8 mouse cellular contexts compared by ENCODE assay signal in the genomic region with DNA sequence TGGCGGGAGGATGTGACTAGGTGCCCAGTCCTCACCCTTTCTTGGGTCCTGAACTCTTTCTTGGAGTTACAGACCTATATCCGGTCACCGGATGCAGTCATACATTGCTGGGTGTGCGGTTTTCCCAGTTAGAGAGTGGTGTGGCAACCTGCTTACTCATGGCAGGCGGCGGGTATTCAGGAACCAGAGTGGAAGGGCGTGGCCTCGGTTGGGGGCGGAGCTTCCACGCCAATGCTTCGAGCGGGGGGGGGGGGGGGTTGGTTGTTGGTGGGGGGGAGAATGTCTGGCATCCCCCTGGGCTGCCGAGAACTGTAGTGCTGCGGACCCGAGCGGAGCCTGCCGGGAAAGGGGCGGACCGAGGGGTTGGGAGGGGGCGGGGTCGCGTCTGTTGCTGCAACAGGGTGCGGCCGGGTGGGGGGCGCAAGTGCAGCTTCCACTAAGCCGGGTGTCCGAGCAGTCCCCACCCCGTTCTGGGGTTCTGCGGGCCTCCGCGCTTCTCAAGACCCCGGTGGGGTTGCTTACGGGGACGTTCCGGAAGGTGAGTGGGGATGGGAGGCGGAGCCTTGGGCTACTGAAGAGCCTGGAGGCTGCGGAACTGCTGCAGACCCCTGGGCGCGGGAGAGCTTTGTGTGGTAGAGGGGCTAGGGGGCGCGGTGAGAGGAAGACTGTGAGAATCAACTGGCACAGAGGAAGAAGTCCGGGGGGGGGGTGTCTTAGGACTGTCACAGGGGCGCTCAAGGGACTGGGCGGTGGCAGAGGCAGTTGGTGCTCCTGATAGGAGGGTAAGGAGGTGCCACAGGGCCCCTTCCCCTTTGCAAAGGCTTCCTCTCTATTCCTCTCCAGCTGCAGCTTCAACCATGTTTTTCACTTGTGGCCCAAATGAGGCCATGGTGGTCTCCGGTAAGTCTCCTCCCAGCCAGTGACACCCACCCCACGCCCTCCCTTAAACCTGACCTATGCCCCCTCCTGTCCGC. TPM values are rescaled to one million over a fixed set of nuclear protein-coding genes. Genes with fewer than 3 reads are reported as not detected.
DNase-seq lines count a peak whose midpoint lies in the region; ATAC-seq and TF ChIP-seq lines count a peak whose summit lies in the region.

A gene (plus strand): TSS at position 267 of the 974 bp plus-strand sequence.

- peak; percentile 15; the same call in 1 of the 2 replicates for TF ChIP-seq POLR2A in brain, embryonic 14.5 days (IDR thresholded peaks at IDR 0.05; ENCODE audit: borderline replicate concordance, extremely low read depth, insufficient read depth, insufficient read length, poor library complexity, severe bottlenecking)

- H3K9me3 ChIP-seq in erythroblast, embryonic 14.5 days (ENCODE audit: control insufficient read depth, low read length) = no peaks in the 10 kb centered on the region
- H3K9me3 ChIP-seq in heart, embryonic 11.5 days (replicated peaks; ENCODE audit: control insufficient read depth, low read length) = no peaks in the 10 kb centered on the region
- no peaks in the 10 kb centered on the region; the same call in 1 of the 2 replicates for H3K9me3 ChIP-seq in kidney, embryonic 16.5 days (ENCODE audit: low read length)
- H3K9me3 ChIP-seq in liver, embryonic 14.5 days (ENCODE audit: control insufficient read depth, low read length) = no peaks in the 10 kb centered on the region
- H3K9me3 ChIP-seq in neural tube, embryonic 11.5 days (ENCODE audit: control insufficient read depth, low read length) = no peaks in the 10 kb centered on the region
- no peaks in the 10 kb centered on the region for H3K9me3 ChIP-seq in stomach, postnatal 0 days (ENCODE audit: control insufficient read depth, low read length)

- peak within 1 kb of the TSS; percentile 79 for H3K9ac ChIP-seq in heart, embryonic 11.5 days (ENCODE audit: low read depth, low read length)
- H3K9ac ChIP-seq in kidney, embryonic 16.5 days (replicated peaks; ENCODE audit: low read length) = peak within 1 kb of the TSS; percentile 87
- peak within 1 kb of the TSS; percentile 82 for H3K9ac ChIP-seq in liver, embryonic 14.5 days (replicated peaks)
- peak within 1 kb of the TSS; percentile 71 for H3K9ac ChIP-seq in neural tube, embryonic 11.5 days (ENCODE audit: low read length)
- H3K9ac ChIP-seq in stomach, postnatal 0 days (ENCODE audit: low read length) = peak within 1 kb of the TSS; percentile 86

- peaks cover 78% of the 10 kb centered on the region for H3K4me1 ChIP-seq in erythroblast, embryonic 14.5 days (ENCODE audit: control insufficient read depth)
- peaks cover 8% of the 10 kb centered on the region; the same call in 1 of the 2 replicates for H3K4me1 ChIP-seq in heart, embryonic 11.5 days (ENCODE audit: control insufficient read depth, insufficient read depth, low read length)
- H3K4me1 ChIP-seq in kidney, embryonic 16.5 days (ENCODE audit: insufficient read depth, low read length) = peaks cover 28% of the 10 kb centered on the region
- H3K4me1 ChIP-seq in liver, embryonic 14.5 days (replicated peaks; ENCODE audit: control insufficient read depth in 2 of 2, insufficient read depth in 2 of 2, low read length in 1 of 2) = peaks cover 35 to 44% of the 10 kb centered on the region in 2 experiments
- H3K4me1 ChIP-seq in neural tube, embryonic 11.5 days (ENCODE audit: control insufficient read depth, insufficient read depth, low read length) = peaks cover 4% of the 10 kb centered on the region; the same call in 1 of the 2 replicates
- no peaks in the 10 kb centered on the region; the same call in 1 of the 2 replicates for H3K4me1 ChIP-seq in stomach, postnatal 0 days (replicated peaks; ENCODE audit: control insufficient read depth, insufficient read depth)

- H3K4me2 ChIP-seq in heart, embryonic 11.5 days = peak within 1 kb of the TSS; percentile 98
- peak within 1 kb of the TSS; percentile 94 for H3K4me2 ChIP-seq in kidney, embryonic 16.5 days (replicated peaks; ENCODE audit: low read depth, low read length)
- peak within 1 kb of the TSS; percentile 97 for H3K4me2 ChIP-seq in liver, embryonic 14.5 days (ENCODE audit: low read depth)
- peak within 1 kb of the TSS; percentile 73 for H3K4me2 ChIP-seq in neural tube, embryonic 11.5 days (ENCODE audit: low read depth)
- H3K4me2 ChIP-seq in stomach, postnatal 0 days (replicated peaks; ENCODE audit: low read depth) = peak within 1 kb of the TSS; percentile 84

- H3K36me3 ChIP-seq in erythroblast, embryonic 14.5 days (ENCODE audit: control insufficient read depth) = peaks cover 41% of the 10 kb centered on the region
- peaks cover 19% of the 10 kb centered on the region for H3K36me3 ChIP-seq in heart, embryonic 11.5 days (ENCODE audit: control insufficient read depth, insufficient read depth, low read length)
- H3K36me3 ChIP-seq in kidney, embryonic 16.5 days (ENCODE audit: insufficient read depth, low read length) = peaks cover 21% of the 10 kb centered on the region
- H3K36me3 ChIP-seq in liver, embryonic 14.5 days (replicated peaks; ENCODE audit: control insufficient read depth, insufficient read depth, low read depth) = peaks cover 11% of the 10 kb centered on the region
- H3K36me3 ChIP-seq in neural tube, embryonic 11.5 days (ENCODE audit: control insufficient read depth, insufficient read depth, low read length) = peaks cover 3% of the 10 kb centered on the region; the same call in 1 of the 2 replicates
- peaks cover 5% of the 10 kb centered on the region; the same call in 1 of the 2 replicates for H3K36me3 ChIP-seq in stomach, postnatal 0 days (ENCODE audit: control insufficient read depth, insufficient read depth, low read length)

- H3K27me3 ChIP-seq in erythroblast, embryonic 14.5 days (ENCODE audit: control insufficient read depth) = peaks cover 13% of the 10 kb centered on the region
- 0 out of 2 replicates have a peak, but pooled peaks cover 2% of the 10 kb centered on the region for H3K27me3 ChIP-seq in heart, embryonic 11.5 days (ENCODE audit: control insufficient read depth, insufficient read depth, low read length)
- H3K27me3 ChIP-seq in kidney, embryonic 16.5 days (ENCODE audit: insufficient read depth, low read length) = 0 out of 2 replicates have a peak, but pooled peaks cover 3% of the 10 kb centered on the region
- no peaks in the 10 kb centered on the region for H3K27me3 ChIP-seq in liver, embryonic 14.5 days (ENCODE audit: control insufficient read depth, insufficient read depth, low read length)
- H3K27me3 ChIP-seq in neural tube, embryonic 11.5 days (ENCODE audit: control insufficient read depth, insufficient read depth, low read length) = peaks cover 6% of the 10 kb centered on the region; the same call in 1 of the 2 replicates
- H3K27me3 ChIP-seq in stomach, postnatal 0 days (ENCODE audit: control insufficient read depth, insufficient read depth, low read length) = no peaks in the 10 kb centered on the region

- peak; percentile 86 for DNase-seq in CD4-positive, CD25-positive, alpha-beta regulatory T cell, adult 2 months (ENCODE audit: low read depth, low spot score)
- DNase-seq in brain, embryonic 14.5 days (ENCODE audit: low read depth) = peak; percentile 94
- DNase-seq in liver, embryonic 14.5 days (ENCODE audit: low read depth in 3 of 3, low spot score in 3 of 3) = peak; percentile 82 to 89 (median 85)
- DNase-seq in neural tube, embryonic 11.5 days (ENCODE audit: low spot score) = peak; percentile 88
- DNase-seq in stomach, postnatal 0 days (ENCODE audit: low spot score) = peak; percentile 93

- peak within 1 kb of the TSS; percentile 80 for H3K27ac ChIP-seq in heart, embryonic 11.5 days (ENCODE audit: low read depth, low read length)
- peak within 1 kb of the TSS; percentile 92 for H3K27ac ChIP-seq in kidney, embryonic 16.5 days (ENCODE audit: low read length)
- H3K27ac ChIP-seq in liver, embryonic 14.5 days = peak within 1 kb of the TSS; percentile 94
- H3K27ac ChIP-seq in neural tube, embryonic 11.5 days (ENCODE audit: low read depth, low read length) = peak within 1 kb of the TSS; percentile 67
- H3K27ac ChIP-seq in stomach, postnatal 0 days (replicated peaks) = peak within 1 kb of the TSS; percentile 92

- H3K4me3 ChIP-seq in erythroblast, embryonic 14.5 days (replicated peaks) = peak within 1 kb of the TSS; percentile 86
- H3K4me3 ChIP-seq in heart, embryonic 11.5 days (ENCODE audit: low read depth, low read length) = peak within 1 kb of the TSS; percentile 63
- H3K4me3 ChIP-seq in kidney, embryonic 16.5 days (ENCODE audit: low read length) = peak within 1 kb of the TSS; percentile 79
- H3K4me3 ChIP-seq in liver, embryonic 14.5 days (ENCODE audit: insufficient read depth in 1 of 2, low read depth in 2 of 2, low read length in 2 of 2) = peak within 1 kb of the TSS; percentile 89 to 94
- peak within 1 kb of the TSS; percentile 63 for H3K4me3 ChIP-seq in neural tube, embryonic 11.5 days (ENCODE audit: low read depth, low read length)
- peak within 1 kb of the TSS; percentile 75 for H3K4me3 ChIP-seq in stomach, postnatal 0 days (ENCODE audit: low read depth, low read length)

- ATAC-seq in heart, embryonic 11.5 days (replicated peaks; ENCODE audit: insufficient number of reproducible peaks, low FRiP score, low TSS enrichment) = peak; percentile 84
- ATAC-seq in kidney, embryonic 16.5 days (ENCODE audit: low FRiP score, low TSS enrichment) = peak; percentile 89
- ATAC-seq in liver, embryonic 14.5 days (ENCODE audit: insufficient read depth) = peak; percentile 78
- peak; percentile 84 for ATAC-seq in neural tube, embryonic 11.5 days (ENCODE audit: insufficient read depth, low FRiP score, low TSS enrichment)
- ATAC-seq in stomach, postnatal 0 days (ENCODE audit: low FRiP score, low TSS enrichment) = peak; percentile 87

- WGBS in heart, embryonic 11.5 days (ENCODE audit: insufficient replicate concordance) = 0% methylated on average over 44 of the region's 47 CpGs
- under 1% methylated on average over 46 of the region's 47 CpGs for WGBS in kidney, embryonic 16.5 days
- under 1% methylated on average over 45 of the region's 47 CpGs for WGBS in liver, embryonic 14.5 days (ENCODE audit: insufficient replicate concordance)
- WGBS in neural tube, embryonic 11.5 days = under 1% methylated on average over 47 of the region's 47 CpGs
- WGBS in stomach, postnatal 0 days = under 1% methylated on average over 43 of the region's 47 CpGs

- TF ChIP-seq CTCF in brain, embryonic 14.5 days (IDR thresholded peaks at IDR 0.05; ENCODE audit: borderline replicate concordance, extremely low read depth, insufficient read depth, insufficient read length) = no peak
- no peak for TF ChIP-seq CTCF in liver, embryonic 14.5 days (IDR thresholded peaks at IDR 0.05; ENCODE audit: low read depth)
- 0 out of 2 replicates have a peak, but pooled peaks have one; percentile 6 for TF ChIP-seq CTCF in stomach, postnatal 0 days (IDR thresholded peaks at IDR 0.05; ENCODE audit: low read depth)

- TF ChIP-seq EP300 in liver, embryonic 14.5 days (IDR thresholded peaks at IDR 0.05; ENCODE audit: low read depth) = peak; percentile 39
- no peak for TF ChIP-seq EP300 in stomach, postnatal 0 days (optimal IDR thresholded peaks at IDR 0.05)

RNA-seq across cellular contexts. Expression of the gene that starts here (rescaled TPM):
- 87.1 and 101 TPM in 2 replicates for polyA plus RNA-seq in brain, embryonic 14.5 days (2012; rRNA removed)
- 8.2 and 11.6 TPM in 2 replicates for polyA plus RNA-seq in erythroblast, embryonic 14.5 days (2012)
- polyA plus RNA-seq in heart, embryonic 11.5 days (2014; fragmentation: Nextera tagmentation; extraction: Ambion mirVana) = 71.3 and 74.0 TPM in 2 replicates
- polyA plus RNA-seq in kidney, embryonic 16.5 days (2015; fragmentation: Nextera tagmentation; extraction: Ambion mirVana) = 52.7 and 56.9 TPM in 2 replicates
- polyA plus RNA-seq in liver, embryonic 14.5 days (2012; rRNA removed) = 22.4 and 34.7 TPM in 2 replicates
- 27.8 and 29.2 TPM in 2 replicates for polyA plus RNA-seq in liver, embryonic 14.5 days (2014; fragmentation: Nextera tagmentation; extraction: Ambion mirVana)
- polyA plus RNA-seq in neural tube, embryonic 11.5 days (2014; fragmentation: Nextera tagmentation; extraction: Ambion mirVana) = 48.5 and 52.3 TPM in 2 replicates
- polyA plus RNA-seq in stomach, postnatal 0 days (2015; fragmentation: Nextera tagmentation; extraction: Ambion mirVana) = 41.0 and 43.5 TPM in 2 replicates

Comparison
In these comparisons a context has a peak if more than half of its experiments do, and no peak if none do; other contexts are left out.
1. Peak in every context shown above with its lines: DNase-seq, ATAC-seq, H3K4me3 ChIP-seq and H3K27ac ChIP-seq.